30 mouse cellular contexts compared by ENCODE assay signal in genomic region chr7:18978381-18978780, GRCm38 (mm10). TPM values are rescaled to one million over a fixed set of nuclear protein-coding genes. Genes with fewer than 3 reads are reported as not detected.
A peak's percentile ranks its signal among the peaks of the same experiment; 100 is the strongest.
DNase-seq lines count a peak whose midpoint lies in the region; ATAC-seq and TF ChIP-seq lines count a peak whose summit lies in the region.
"Had no signal": no experiment of that assay in that cellular context is flagged by ENCODE, and none has a peak within 500 bp of the region (broad histone marks: within the 10 kb centered on the region; RNA-seq: fewer than 3 reads in every experiment).

No protein-coding gene starts in this region.

- no peaks in the 10 kb centered on the region for H3K79me3 ChIP-seq in C2C12 (ENCODE audit: low read depth)

- no peak for ATAC-seq in CD4-positive, CD25-positive, alpha-beta regulatory T cell, adult 4 months
- ATAC-seq in midbrain, embryonic 13.5 days = no peak
- ATAC-seq: lung, postnatal 0 days had no signal

- no peaks in the 10 kb centered on the region for H3K4me1 ChIP-seq in midbrain, embryonic 13.5 days (replicated peaks)
- H3K4me1 ChIP-seq: embryonic facial prominence, embryonic 15.5 days; heart, embryonic 12.5 days; kidney, embryonic 15.5 days; midbrain, embryonic 10.5 days; neural tube, embryonic 15.5 days; stomach, embryonic 15.5 days had no signal

- H3K27me3 ChIP-seq in C2C12 (ENCODE audit: control insufficient read depth, insufficient read depth, insufficient read length) = peaks cover 16% of the 10 kb centered on the region
- H3K27me3 ChIP-seq in midbrain, embryonic 13.5 days = no peaks in the 10 kb centered on the region
- H3K27me3 ChIP-seq: embryonic facial prominence, embryonic 15.5 days; heart, embryonic 12.5 days; neural tube, embryonic 15.5 days had no signal

- no peak overlapping the region for H3K27ac ChIP-seq in midbrain, embryonic 13.5 days
- H3K27ac ChIP-seq: embryonic facial prominence, embryonic 15.5 days; kidney, embryonic 15.5 days; midbrain, embryonic 10.5 days; neural tube, embryonic 15.5 days; stomach, embryonic 15.5 days had no signal

- H3ac ChIP-seq in C2C12 (ENCODE audit: control insufficient read depth, insufficient read length, low read depth) = no peak overlapping the region

- no peaks in the 10 kb centered on the region for H3K36me3 ChIP-seq in C2C12 (ENCODE audit: control insufficient read depth, insufficient read depth)
- no peaks in the 10 kb centered on the region for H3K36me3 ChIP-seq in midbrain, embryonic 13.5 days
- H3K36me3 ChIP-seq: embryonic facial prominence, embryonic 15.5 days; heart, embryonic 12.5 days; kidney, embryonic 15.5 days; midbrain, embryonic 10.5 days; neural tube, embryonic 15.5 days; stomach, embryonic 15.5 days had no signal

- H3K9me3 ChIP-seq in midbrain, embryonic 13.5 days = no peaks in the 10 kb centered on the region
- H3K9me3 ChIP-seq: embryonic facial prominence, embryonic 15.5 days; heart, embryonic 12.5 days; kidney, embryonic 15.5 days; midbrain, embryonic 10.5 days; neural tube, embryonic 15.5 days; stomach, embryonic 15.5 days had no signal

- peak; percentile 63 for DNase-seq in layer of hippocampus, adult 11-12 months (ENCODE audit: low spot score)
- DNase-seq in layer of hippocampus, postnatal 25 days (ENCODE audit: extremely low spot score in 1 of 2, low spot score in 1 of 2) = no peak
- DNase-seq in brain, adult 2 months (ENCODE audit: low read depth, low spot score) = peak; percentile 75
- peak; percentile 43 to 56 for DNase-seq in layer of hippocampus, postnatal 36 days
- DNase-seq: adrenal gland, adult 2 months; cerebellum, adult 2 months; cerebellum, postnatal 36 days; embryo, embryonic 11 days; gastrocnemius, postnatal 14 days; heart, adult 11 months; heart, postnatal 10 days; kidney, adult 11 months; kidney, postnatal 4 days; right cerebral cortex, adult 18-20 months; thymus, postnatal 36 days had no signal

- H3K4me3 ChIP-seq in C2C12 (ENCODE audit: insufficient read depth, poor library complexity, severe bottlenecking) = no peak overlapping the region
- no peak overlapping the region for H3K4me3 ChIP-seq in midbrain, embryonic 13.5 days (replicated peaks)
- H3K4me3 ChIP-seq: embryonic facial prominence, embryonic 15.5 days; heart, embryonic 12.5 days; kidney, embryonic 15.5 days; midbrain, embryonic 10.5 days; neural tube, embryonic 15.5 days; stomach, embryonic 15.5 days had no signal

- no peak overlapping the region for H3K9ac ChIP-seq in midbrain, embryonic 13.5 days (replicated peaks)
- H3K9ac ChIP-seq: embryonic facial prominence, embryonic 15.5 days; heart, embryonic 12.5 days; kidney, embryonic 15.5 days; neural tube, embryonic 15.5 days; stomach, embryonic 15.5 days had no signal

- H3K4me2 ChIP-seq in midbrain, embryonic 13.5 days (replicated peaks) = no peak overlapping the region
- H3K4me2 ChIP-seq: embryonic facial prominence, embryonic 15.5 days; heart, embryonic 12.5 days; kidney, embryonic 15.5 days; neural tube, embryonic 15.5 days; stomach, embryonic 15.5 days had no signal

- no peak for TF ChIP-seq CTCF in C2C12 (IDR thresholded peaks at IDR 0.05; ENCODE audit: control insufficient read depth, insufficient read depth, insufficient read length)

- WGBS in midbrain, embryonic 13.5 days = 95% methylated on average over 9 of the region's 9 CpGs

- H3K79me2 ChIP-seq in C2C12 (ENCODE audit: control insufficient read depth, insufficient read depth) = no peaks in the 10 kb centered on the region

TF ChIP-seq in C2C12, 6 proteins besides CTCF, POLR2A, EP300 and RAD21:
- TF ChIP-seq USF1 (IDR thresholded peaks at IDR 0.05; ENCODE audit: low read depth) (no peak), MYOD1 (IDR thresholded peaks at IDR 0.05; ENCODE audit: control insufficient read depth, insufficient read length, low read depth) (peak; percentile 14)
TF ChIP-seq in C2C12: peak in this region for 1.

RNA-seq across cellular contexts. Expression of gene Nanos2, which starts 8.8 kb away (rescaled TPM):
- total RNA-seq in layer of hippocampus, postnatal 25 days (2021) = under 1 TPM; 0.17 to 0.70 TPM
- polyA plus RNA-seq in C2C12 (2012; fragmentation: generic; extraction: Trizol) = not detected
- total RNA-seq in layer of hippocampus, postnatal 36 days (2021) = under 1 TPM; 0.33 to 0.87 TPM
- polyA plus RNA-seq in CD4-positive, CD25-positive, alpha-beta regulatory T cell, adult 4 months (2017; shearing (Covaris generic)) = not detected
- 0.26 and 0.58 TPM in 2 replicates for polyA plus RNA-seq in midbrain, embryonic 13.5 days (2015; fragmentation: Nextera tagmentation; extraction: Ambion mirVana)
- total RNA-seq: adrenal gland, adult 2 months; gastrocnemius, postnatal 14 days; heart, postnatal 10 days; liver, adult 2 months had no signal
- polyA plus RNA-seq: adrenal gland, adult 2 months; embryonic facial prominence, embryonic 15.5 days; heart, embryonic 12.5 days; hindbrain, embryonic 11.5 days; kidney, embryonic 15.5 days; limb, embryonic 11.5 days; liver, adult 2 months; liver, embryonic 16.5 days; lung, postnatal 0 days; stomach, embryonic 15.5 days had no signal

RNA-seq across cellular contexts. Expression of gene Mypop, which starts 12.7 kb away (rescaled TPM):
- total RNA-seq in layer of hippocampus, postnatal 25 days (2021) = 10 to 100 TPM; 44.9 to 48.3 TPM
- 17.8 TPM for polyA plus RNA-seq in C2C12 (2012; fragmentation: generic; extraction: Trizol)
- 10 to 100 TPM; 45.0 to 45.9 TPM for total RNA-seq in layer of hippocampus, postnatal 36 days (2021)
- 1 to 10 TPM; 1.7 to 3.0 TPM for polyA plus RNA-seq in CD4-positive, CD25-positive, alpha-beta regulatory T cell, adult 4 months (2017; shearing (Covaris generic))
- polyA plus RNA-seq in midbrain, embryonic 13.5 days (2015; fragmentation: Nextera tagmentation; extraction: Ambion mirVana) = 3.8 and 4.2 TPM in 2 replicates

RNA-seq across cellular contexts. Expression of gene Irf2bp1, which starts 25.5 kb away (rescaled TPM):
- total RNA-seq in layer of hippocampus, postnatal 25 days (2021) = 10 to 100 TPM; 51.7 to 53.5 TPM
- 39.4 TPM for polyA plus RNA-seq in C2C12 (2012; fragmentation: generic; extraction: Trizol)
- total RNA-seq in layer of hippocampus, postnatal 36 days (2021) = 10 to 100 TPM; 52.1 to 53.0 TPM
- polyA plus RNA-seq in CD4-positive, CD25-positive, alpha-beta regulatory T cell, adult 4 months (2017; shearing (Covaris generic)) = 1 to 10 TPM; 2.0 to 2.4 TPM
- polyA plus RNA-seq in midbrain, embryonic 13.5 days (2015; fragmentation: Nextera tagmentation; extraction: Ambion mirVana) = 21.6 and 29.4 TPM in 2 replicates

RNA-seq across cellular contexts. Expression of gene Foxa3, which starts 45.0 kb away (rescaled TPM):
- total RNA-seq in layer of hippocampus, postnatal 25 days (2021) = not detected
- polyA plus RNA-seq in C2C12 (2012; fragmentation: generic; extraction: Trizol) = 0.07 TPM
- not detected for total RNA-seq in layer of hippocampus, postnatal 36 days (2021)
- polyA plus RNA-seq in CD4-positive, CD25-positive, alpha-beta regulatory T cell, adult 4 months (2017; shearing (Covaris generic)) = not detected
- not detected in 2 replicates for polyA plus RNA-seq in midbrain, embryonic 13.5 days (2015; fragmentation: Nextera tagmentation; extraction: Ambion mirVana)
- total RNA-seq: adrenal gland, adult 2 months; gastrocnemius, postnatal 14 days; heart, postnatal 10 days; midbrain, postnatal 0 days had no signal
- polyA plus RNA-seq: cerebellum, adult 2 months; hindbrain, embryonic 11.5 days; midbrain, postnatal 0 days had no signal

RNA-seq across cellular contexts. Expression of gene Sympk, which starts 45.8 kb away (rescaled TPM):
- 100 to 1,000 TPM; 111 to 113 TPM for total RNA-seq in layer of hippocampus, postnatal 25 days (2021)
- polyA plus RNA-seq in C2C12 (2012; fragmentation: generic; extraction: Trizol) = 84.8 TPM
- 100 to 1,000 TPM; 111 to 113 TPM for total RNA-seq in layer of hippocampus, postnatal 36 days (2021)
- 1 to 10 TPM; 5.0 to 6.4 TPM for polyA plus RNA-seq in CD4-positive, CD25-positive, alpha-beta regulatory T cell, adult 4 months (2017; shearing (Covaris generic))
- 31.8 and 37.2 TPM in 2 replicates for polyA plus RNA-seq in midbrain, embryonic 13.5 days (2015; fragmentation: Nextera tagmentation; extraction: Ambion mirVana)

Comparison
In these comparisons a context has a peak if more than half of its experiments do, and no peak if none do; other contexts are left out.
1. DNase-seq: peak in layer of hippocampus, adult 11-12 months (single experiment), brain, adult 2 months (single experiment) and layer of hippocampus, postnatal 36 days (2 of 2); none in layer of hippocampus, postnatal 25 days (0 of 2).